Mouse (Mus musculus): ENCODE measurements at regions not wholly inside any gene's neighbourhood (a gene's known extent, or its start where the extent isn't known, plus 50 kb on each side); places are given as distances from the start of the nearest gene placed in this dataset.

GRCm38 (mm10) chr12:77970026-77970425 lies 224.0 kb upstream of the Gm6657 start:
- no peak for TF ChIP-seq ZC3H11A (IDR thresholded peaks at IDR 0.05; ENCODE audit: borderline replicate concordance, low read depth, low read length)
- TF ChIP-seq CHD2 (IDR thresholded peaks at IDR 0.05; ENCODE audit: low read depth, low read length) = no peak
